Mouse (Mus musculus): ENCODE results near the gene Hsbp1.
"Not testable (repeated sequence)": the region's sequence is repeated elsewhere in the genome, so short reads cannot be mapped to it uniquely, and the experiment has no call there.

Hsbp1 gene

DNA sequence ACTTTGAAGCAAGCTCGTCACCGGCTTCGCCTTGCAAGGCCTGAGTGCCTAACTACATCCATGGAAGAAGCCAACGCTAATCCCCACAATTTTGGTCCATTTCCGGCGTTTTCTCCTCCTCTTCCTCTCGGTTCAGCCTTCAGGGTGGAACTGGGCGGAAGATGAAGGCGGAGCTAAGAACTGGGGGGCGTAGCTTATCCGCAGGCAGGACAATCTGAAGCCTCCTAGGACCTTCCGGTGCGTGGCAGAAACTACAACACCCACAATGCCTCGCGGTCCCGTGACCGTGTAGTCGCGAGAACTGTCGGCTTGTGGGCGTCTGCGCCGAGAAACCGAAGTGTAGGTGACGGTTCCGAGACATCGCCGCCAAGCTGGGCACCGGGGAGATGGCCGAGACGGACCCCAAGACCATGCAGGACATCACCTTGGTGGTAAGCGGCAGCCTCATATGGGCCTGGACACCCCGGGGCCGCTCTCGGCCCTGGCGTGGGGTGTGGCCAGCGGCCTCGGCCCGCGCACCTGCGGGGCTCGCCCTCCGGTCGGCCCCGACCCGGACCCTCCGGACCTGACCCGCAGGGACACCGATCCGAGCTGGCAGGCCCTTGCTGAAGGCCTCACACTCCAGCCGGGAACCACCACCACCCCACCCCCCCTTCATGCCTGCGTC is at the start of gene Hsbp1:
TSS of gene Hsbp1 (plus strand) at position 299 of the 667 bp plus-strand sequence.
- in situ Hi-C loops (cut with MboI, MseI): no loop called here

DNA sequence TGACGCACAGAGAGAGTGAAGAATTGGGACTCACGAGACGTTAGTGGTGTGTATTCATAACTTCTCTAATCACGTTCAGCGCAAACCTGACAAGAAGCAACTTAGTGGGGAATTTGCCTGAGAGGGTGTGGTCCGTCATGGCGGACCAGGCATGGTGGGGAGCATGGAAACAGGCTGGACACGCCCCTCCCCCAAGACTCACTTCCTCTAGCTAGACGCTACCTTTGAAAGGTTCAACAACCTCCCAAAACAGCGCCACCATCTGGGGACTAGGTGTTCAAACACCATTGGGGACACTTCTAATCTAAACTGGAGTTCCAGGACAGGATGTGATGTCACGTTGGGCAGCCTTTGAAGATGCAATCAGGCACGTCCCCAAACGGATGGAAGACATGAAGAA is 48.8 kb upstream of the Hsbp1 start:
- in situ Hi-C loops (cut with MboI, MseI): no loop called here

DNA sequence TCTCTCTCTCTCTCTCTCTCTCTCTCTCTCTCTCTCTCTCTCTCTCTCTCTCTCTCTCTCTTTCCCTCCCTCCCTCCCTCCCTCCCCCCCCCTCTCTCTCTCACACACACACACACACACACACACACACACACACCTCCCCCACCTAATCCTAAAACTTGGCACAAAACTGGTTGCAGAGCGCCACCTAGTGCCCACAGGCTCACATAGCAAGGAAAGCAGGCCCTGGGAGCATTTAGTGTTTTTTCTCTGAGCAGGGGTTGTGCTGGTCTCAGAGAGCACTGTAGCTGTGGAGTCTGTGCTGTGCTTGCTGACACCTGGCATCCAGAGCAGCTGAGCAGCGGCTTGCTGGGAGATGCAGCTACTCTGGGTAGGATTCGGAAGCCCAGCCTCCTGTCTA is 46.5 kb upstream of the Hsbp1 start:
- in situ Hi-C loops (cut with MboI, MseI): not testable (repeated sequence)

DNA sequence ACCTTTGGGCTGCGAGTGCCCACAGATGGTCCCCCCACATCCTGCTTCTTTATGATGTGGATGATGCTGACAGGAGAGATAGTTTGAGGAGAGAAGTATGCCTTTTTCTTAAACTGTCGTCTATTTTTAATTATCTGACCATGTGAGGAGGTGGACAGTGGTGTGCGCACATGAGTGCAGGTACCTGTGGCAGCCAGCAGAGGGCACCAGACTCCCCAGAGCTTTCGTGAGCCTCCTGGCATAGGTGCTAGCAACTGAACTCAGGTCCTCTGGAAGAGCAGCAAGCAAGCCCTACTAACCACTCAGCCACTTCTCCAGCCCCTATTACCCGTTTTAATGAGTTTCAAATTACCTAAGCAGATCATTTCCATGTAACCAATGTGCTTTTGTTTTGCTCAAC is 44.0 kb upstream of the Hsbp1 start:
- in situ Hi-C loops (cut with MboI, MseI): no loop called here

DNA sequence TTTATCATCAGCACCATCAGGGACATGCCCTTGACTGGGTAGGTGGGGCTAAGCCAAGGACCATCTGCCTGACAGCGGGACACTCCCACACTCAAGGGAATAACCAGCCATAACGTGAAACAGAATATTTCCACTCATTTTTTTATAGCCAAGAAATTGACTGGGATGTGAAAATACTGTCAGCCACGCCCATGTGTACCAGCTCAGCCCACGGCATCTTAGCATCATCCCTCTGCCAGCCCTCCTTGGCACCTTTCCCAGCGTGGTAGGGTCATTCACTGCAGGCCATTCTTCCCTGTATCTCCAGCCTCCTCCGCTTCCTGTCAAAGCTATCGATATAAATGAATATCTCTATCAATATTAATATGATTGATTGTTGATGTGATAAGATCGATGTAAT is 40.1 kb upstream of the Hsbp1 start:
- in situ Hi-C loops (cut with MboI, MseI): no loop called here

DNA sequence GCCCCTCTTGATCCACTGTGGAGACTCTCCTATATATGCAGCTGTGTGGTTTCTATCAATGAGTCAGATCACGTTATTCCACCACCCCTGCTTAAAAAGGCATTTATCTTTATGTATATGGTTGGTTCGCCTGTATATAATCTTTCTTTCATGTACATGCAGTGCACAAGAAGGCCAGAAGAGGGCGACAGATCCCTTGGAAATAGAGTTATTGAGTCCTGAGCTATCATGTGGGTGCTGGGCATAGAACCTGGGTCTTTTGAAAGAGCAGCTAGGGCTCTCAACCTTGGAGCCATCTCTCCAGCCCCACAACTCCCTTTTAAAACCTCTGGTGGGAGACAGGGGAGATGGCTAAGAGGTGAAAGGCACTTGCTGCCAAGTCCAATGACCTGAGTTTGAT is 32.9 kb upstream of the Hsbp1 start:
- in situ Hi-C loops (cut with MboI, MseI): no loop called here

DNA sequence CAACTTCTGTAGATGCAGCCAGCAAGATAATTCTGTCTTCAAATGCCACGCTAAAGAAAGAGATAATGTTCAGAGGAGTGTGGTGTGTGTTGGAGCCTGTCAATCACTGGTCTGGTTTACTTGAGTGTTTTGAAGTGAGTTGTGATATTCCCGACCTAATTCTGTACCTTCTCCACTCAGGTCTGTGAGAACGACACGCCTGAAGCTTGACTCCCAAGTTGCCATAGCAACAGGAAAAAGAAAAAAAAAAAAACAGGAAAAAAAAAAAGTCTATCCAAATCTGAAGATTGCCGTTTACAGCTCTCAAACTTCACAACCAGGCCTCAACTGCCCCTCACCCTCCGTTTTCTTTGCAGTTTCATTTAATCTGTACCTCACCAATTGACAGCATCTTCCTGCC is 21.1 kb upstream of the Hsbp1 start:
- in situ Hi-C loops (cut with MboI, MseI): loop anchor here (5.0 kb wide), 1 partner anchor 54 kb away; no protein-coding TSS in a partner anchor

DNA sequence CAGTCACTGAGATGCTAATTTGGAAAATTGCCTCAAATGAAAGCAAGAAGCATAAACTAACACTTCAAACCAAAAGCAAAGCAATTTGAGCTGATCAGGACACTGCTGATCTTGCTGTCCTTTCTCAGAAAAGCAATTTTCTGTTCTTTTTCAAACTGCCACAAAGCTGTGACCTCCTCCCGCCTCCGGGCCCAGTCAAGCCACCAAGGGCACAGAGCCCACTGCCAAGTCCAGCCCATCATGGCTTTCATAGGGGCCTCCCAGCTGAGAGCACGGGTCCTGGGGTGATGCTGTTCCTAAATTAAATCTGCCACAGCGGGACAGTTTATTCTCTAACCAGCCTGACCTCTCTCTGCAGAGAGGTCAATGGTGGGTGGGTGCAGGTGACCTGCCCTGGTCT is 4.7 kb upstream of the Hsbp1 start:
- in situ Hi-C loops (cut with MboI, MseI): no loop called here

DNA sequence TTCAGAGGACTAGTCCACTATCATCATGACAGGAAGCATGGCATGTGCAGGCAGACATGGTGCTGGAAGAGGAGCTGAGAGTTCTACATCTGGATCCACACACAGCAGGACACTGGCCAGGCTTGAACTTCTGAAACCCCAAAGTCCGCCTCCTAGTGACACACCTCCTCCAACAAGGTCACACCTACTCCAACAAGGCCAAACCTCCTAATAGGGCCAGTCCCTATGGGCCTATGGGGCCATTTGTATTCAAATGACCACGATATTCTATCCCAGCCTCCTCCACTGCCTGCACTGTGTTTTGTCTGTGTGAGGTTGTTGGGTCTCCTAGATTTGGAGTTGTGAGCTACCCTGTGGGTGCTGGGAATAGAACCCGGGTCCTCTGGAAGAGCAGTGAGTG is 682 bp upstream of the Hsbp1 start:
- in situ Hi-C loops (cut with MboI, MseI): no loop called here

DNA sequence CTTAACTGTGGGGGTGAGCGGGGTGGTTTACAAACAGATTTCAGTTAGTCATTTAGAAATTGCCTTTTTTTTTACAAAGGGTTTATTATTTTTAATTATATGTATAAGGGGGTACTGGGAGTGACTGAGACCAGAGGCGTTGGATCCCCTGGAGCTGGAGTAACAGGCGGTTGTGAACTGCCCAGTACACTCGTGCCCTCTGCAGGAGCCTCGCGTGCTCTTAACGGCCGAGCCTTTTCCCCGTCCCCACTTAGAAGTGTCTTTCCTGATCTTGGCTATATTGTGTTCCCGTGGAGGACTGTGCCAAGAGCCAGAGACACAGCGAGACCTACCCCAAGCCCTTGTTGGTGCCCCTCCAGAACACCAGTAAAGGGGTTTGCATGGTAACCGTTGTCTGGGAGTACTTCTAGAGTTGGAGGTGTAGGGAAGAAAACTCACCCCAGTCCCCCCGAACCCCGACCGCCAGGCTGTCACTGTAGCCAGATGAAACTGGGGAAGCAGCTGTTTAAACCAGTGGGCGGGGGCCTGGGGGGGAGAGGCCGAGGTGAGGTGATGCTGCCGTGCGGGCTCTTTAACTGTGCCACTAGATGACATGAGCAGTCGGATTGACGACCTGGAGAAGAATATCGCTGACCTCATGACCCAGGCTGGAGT is 868 bp downstream of the Hsbp1 start:
- in situ Hi-C loops (cut with MboI, MseI): no loop called here

DNA sequence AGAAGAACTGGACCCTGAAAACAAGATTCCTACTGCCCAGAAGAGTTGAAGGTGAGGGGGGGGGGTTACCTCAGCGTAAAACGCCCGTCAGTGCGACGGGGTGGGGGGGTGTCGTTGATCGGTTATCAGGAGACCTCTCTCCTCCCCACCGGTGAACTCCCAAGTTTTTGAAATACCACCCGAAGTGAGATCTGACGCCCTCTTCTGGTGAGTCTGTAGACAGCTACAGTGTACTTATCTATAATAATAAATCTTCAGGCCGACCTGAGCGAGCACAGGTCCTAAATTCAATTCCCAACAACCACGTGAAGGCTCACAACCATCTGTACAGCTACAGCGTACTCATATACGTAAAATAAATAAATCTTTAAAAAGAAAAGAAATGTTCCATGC is 1.4 kb downstream of the Hsbp1 start:
- in situ Hi-C loops (cut with MboI, MseI): no loop called here

DNA sequence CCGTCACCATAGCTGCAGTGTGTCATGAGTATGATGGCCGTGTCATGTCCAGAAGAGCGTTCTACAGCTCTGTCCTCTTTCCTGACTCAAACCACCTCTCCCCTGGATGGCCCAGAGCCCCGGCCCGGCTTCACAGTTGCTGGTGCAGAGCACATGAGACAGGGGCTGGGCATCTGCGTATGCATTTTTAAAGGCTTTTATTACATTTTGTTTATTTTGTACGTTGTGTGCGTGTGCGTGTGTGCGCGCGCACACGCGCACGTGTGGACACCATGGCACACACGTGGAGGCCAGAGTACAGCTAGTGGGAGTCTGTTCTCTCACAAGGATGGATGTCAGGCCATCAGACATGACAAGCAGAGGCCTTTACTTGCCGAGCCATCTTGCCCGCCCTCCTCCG is 7.4 kb downstream of the Hsbp1 start:
- in situ Hi-C loops (cut with MboI, MseI): no loop called here

DNA sequence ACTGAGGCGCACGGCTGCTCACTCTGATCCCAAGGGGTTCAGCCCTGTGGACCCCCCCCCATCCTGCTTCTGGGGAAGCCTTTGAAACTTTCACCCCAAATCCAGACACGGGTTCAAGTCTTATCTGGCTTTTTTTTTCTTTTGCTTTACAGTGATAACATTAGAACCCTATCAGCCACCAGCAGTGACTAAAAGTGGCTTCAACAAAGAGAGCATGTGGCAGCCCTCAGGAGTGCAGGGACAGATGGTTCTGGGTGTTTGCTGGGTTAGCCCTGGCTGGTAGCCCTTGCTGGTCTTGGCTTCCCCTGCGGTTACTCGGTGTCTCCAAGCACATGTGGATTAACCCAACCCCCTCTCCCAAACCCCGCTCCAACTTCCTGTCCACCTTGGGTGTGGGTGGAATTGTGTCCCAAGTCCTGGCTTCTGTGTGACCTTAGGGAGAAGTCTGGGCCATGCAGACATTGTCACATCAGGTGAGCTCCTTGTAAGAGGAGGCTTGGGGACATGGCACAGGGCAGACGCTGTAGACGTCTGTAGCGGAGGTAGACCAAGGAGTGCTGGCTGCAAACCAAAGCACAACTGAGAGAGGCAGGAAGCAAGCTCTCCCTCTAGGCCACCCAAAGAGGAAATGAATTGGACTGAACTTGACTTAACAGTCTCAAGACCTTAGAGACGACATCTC is 8.8 kb downstream of the Hsbp1 start:
- in situ Hi-C loops (cut with MboI, MseI): no loop called here

DNA sequence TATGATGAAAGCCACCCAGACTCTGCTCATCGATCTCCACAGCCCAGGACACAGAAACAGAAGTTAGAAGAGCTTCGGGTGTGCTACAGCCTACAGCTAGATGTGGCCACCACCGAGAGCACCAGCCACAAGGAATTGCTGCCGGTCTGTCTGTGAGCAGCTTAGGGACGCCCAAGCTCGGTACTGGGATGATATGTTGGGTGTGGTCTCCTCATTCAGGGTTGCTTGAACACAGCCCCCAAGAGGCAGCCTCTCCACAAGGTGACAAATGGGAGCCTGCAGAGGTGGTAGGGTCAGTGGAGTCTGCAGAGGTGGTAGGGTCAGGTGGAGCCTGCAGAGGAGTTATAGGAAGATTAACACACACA is 9.4 kb downstream of the Hsbp1 start:
- in situ Hi-C loops (cut with MboI, MseI): no loop called here

DNA sequence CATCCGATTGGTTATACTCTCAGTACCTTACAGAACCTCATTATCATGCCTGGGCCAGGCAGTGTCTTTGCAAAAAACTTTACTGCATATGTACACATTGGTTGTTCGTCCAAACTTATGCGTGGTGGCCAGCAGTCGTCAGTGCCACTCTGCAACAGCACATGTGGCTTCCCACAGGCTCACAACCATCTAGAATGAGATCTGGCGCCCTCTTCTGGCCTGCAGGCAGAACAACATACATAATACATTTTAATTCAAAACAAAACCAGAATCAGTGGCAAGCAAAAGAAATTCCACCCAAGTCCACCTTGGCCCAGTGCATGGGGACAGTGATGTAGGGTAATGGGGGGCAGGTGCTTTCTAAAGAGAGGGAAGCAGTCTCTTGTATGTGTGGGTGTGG is 12.3 kb downstream of the Hsbp1 start:
- in situ Hi-C loops (cut with MboI, MseI): not testable (repeated sequence)

DNA sequence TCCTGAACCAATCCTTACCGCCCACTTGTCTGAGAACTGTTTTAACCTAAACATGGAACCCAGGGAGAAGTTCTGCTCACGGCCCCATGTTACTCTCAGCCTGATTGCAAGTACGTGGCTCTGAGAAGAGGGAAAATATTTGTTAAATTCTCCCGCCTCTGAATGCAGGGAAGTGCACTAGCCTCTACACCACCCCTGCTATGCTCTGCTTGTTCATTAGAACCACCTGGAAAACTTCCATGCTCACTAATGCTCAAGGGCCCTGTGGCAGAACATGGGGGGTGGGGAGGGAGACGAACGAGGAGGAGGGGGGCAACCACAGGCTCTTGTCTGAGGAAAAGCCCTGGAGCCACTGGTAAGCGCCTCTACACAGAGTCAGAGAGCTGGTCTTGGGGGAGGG is 13.9 kb downstream of the Hsbp1 start:
- in situ Hi-C loops (cut with MboI, MseI): no loop called here

DNA sequence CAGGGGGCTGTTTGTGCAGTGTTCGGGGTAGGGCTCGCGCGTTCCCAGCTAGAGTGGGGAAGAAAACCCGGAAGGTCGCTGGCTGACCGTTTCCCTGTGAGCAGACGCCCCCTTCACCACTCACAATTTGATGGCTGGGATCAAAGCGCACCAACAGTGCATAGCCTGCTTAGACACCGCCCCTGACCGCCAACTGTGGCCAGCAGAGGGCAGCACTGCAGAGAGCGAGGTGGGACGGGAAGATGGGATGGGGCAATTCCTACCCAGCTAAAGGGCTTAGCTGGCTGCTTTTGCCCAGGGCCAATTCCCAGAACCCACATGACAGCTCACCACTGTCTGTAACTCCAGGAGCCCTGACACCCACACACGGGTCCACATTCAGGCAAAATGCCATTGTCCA is 14.5 kb downstream of the Hsbp1 start:
- in situ Hi-C loops (cut with MboI, MseI): no loop called here

DNA sequence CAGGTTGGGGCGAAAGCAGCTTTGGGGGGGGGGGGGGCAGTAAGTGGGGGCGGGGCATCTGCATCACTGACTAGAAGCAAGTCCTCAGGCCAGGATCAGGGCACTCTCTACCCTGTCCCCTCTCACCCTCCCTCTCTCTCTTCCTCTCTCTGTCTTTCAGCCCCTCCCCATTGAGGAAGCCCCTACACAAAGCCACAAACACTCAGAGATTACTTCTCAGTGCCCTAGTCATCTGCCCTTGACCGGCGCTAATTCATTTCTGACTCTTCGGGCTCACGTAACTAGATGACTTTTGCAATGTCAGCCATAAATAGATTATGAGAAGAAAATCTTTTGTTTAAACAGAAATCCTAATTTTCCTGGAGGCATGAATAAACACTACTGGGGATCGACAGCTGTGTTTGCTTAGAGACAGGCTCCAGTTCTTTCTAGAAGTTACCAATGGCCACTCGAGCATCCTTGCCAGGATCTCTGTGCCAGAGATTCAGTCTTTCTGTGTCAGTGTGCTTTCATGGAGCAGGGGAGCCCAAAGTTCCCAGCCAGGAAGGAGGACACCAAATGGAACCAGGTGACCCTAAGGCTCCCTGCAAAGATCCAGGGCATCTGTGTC is 16.5 kb downstream of the Hsbp1 start:
- in situ Hi-C loops (cut with MboI, MseI): no loop called here

DNA sequence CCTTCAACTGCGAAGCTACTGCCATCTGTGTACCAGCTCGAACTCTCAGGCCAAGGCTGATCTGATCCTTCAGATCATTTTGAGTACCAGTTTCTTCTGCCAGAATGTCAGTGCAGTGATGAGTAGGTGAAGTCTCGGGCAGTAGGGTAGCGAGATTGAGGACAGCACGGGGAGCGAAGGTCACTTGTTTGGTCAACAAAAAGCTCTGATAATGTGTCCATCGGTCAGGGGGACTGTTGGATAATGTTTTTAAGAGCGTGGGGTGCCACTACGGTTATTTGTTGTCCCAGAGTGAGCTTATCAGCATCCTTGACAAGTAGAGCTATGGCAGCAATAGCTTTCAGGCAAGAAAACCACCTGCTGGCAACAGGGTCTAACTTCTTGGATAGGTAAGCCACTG is 30.4 kb downstream of the Hsbp1 start:
- in situ Hi-C loops (cut with MboI, MseI): loop anchor here (5.0 kb wide), 1 partner anchor 52 kb away; no protein-coding TSS in a partner anchor

DNA sequence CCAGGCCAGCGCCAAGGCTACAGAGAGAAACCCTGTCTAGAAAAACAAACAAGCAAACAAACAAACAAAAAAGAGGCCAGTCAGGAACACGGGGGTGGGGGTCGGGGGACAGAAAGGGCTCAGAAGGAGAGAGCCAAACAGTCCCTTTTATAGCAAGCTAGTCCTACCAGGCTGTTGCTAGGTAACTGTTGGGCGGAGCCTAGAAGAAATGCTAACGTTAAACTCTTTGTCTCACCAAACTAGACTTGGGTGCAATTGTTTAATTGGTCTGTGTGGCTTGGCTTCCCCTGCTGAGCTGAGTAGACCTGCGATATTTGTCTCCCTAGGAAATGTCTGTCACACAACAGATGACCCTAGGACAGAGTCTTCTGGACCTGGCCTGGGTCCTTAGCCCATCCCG is 34.2 kb downstream of the Hsbp1 start:
- in situ Hi-C loops (cut with MboI, MseI): loop anchor here (5.0 kb wide), 1 partner anchor 56 kb away; no protein-coding TSS in a partner anchor

DNA sequence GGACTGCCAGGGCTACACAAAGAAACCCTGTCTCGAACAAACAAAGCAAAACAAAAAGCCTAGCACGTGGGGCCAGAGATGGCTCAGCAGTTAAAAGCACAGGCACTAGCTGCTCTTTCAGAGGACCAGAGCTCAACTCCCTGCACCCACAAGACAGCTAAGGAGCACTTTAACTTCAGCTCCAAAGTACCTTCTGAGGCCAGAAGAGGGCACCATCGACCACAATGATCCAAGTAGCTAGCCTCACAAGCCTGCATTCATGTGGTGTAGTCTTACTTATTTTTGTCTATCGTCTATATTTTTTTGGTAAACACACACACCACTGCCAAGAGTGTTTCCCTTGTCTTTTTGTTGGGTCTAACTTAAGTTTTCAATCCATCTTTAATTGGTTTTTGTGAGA is 36.3 kb downstream of the Hsbp1 start:
- in situ Hi-C loops (cut with MboI, MseI): no loop called here

DNA sequence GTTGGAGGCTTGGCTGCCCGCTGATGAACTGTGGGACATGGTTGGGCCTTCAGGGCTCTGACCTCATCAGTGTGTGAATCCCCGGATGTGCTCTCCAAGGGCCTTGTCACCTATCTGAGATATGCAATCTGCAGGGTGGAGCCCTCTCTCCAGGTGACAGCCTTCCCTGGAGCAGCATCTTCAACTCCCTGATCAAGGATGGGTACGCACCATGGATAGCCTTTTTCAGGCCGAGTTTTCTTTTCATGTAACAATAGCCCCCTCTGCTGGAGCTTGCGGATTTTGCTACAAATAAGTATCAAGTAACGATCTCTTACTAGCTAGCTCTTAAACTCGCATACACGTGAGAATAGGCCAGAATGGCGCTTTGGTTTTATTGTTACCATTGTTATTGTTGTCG is 40.2 kb downstream of the Hsbp1 start:
- in situ Hi-C loops (cut with MboI, MseI): no loop called here

DNA sequence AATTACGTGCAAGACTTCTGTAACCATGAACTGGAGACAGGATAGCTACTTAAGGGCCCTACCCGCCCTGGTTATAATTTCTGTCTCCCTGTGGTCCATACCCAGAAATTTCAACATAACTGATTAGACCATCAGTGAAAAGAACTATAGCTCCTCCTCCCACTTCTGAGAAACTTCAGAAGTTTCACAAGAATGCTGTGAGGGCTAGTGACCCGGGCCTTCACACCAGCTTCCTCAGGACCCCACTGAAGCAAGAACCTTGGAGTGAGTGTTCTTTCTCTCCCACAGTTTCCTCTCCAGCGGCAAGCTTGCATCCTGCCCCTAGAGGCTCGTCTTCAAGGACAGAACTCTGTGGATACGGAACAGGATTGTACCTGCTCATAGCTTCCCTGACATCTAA is 41.6 kb downstream of the Hsbp1 start:
- in situ Hi-C loops (cut with MboI, MseI): no loop called here

All from T-helper 2 cell (primary cell).